Mouse (Mus musculus) spleen, postnatal 10 days (tissue): ENCODE measurements around the gene Morc3.

Experiments
- DNase-seq, 2 experiments: peaks; one replicate each; pipeline ENCODE4 v3.0.0; 2021 to 2022; ENCODE audit warnings: low spot score in 2 of 2

Morc3 gene

DNA sequence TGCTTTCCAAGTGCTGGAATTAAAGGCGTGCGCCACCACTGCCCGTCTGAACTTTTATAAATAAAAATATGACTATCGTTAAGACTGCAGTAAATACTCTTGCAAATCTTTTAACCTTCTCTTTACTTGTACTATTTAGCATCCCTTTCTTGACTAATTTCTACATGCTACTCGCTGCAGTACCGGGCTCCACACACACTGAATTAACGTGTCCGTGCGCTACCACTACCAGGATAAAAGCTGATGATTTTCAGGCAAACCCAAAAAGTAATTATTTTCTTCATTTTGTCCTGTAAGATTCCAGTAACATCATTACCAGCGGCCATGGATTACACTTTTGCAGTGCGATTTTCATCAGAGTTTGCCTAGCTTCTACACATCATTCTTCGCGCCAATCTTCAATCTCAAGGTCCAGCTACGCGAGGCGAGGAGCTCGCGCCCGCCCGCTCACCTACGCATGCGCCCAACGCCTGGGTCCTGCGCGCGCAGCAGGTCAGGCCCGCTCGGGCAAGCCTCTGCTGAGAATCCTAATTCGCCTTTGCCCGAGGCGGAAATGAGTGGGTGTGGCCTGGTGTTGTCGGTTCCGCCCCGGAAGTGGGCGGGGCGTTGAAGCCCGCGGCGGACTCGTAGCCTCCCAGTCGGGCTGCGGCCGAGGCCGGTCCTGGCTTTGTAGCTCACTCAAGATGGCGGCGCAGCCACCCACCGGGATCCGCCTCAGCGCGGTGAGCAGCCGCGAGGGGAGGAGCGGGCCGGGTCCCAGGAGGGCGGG is at the start of gene Morc3:
Gene Morc3 (plus strand): TSS at position 495 of the 769 bp plus-strand sequence.
- DNase-seq: peak; percentile 100

DNA sequence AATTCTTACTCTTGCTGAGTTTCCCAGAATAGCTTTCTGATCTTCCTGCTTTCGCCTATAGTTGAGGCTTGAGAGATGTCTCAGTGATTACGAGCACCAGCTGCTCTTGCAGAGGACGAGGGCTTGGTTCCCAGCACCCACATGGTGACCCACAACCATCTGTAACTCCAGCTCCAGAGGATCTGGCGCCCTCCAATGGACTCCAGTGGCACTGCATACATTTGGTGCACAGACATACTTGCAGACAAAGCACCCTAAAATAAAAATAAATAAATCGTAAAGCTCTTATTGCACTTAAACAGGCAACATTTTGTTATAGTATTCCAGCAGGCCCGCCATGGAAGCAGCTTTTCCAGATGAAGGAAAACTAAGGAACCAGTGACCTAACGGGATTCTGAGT is 47.7 kb upstream of the Morc3 start:
- no peak for DNase-seq

DNA sequence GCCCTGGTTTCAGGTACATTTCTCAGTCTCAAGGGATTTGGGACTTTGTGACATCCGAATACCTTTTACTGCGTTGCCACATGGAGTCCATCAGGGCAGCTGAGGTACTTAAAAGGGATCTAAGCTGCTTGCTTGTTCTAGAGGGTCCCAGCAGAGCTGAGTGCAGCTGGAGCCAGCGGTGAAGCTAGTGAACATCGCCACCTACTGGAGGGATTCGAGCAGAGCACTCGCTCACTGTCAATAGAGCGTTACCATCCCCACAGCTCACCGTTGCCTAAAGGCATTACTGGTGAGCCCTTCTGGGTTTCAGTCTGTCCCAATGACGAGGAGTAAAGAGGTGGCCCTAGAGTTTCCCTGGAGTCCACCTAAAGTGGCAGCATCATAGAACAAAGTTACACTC is 46.1 kb upstream of the Morc3 start:
- peak; percentile 54 to 74 for DNase-seq

DNA sequence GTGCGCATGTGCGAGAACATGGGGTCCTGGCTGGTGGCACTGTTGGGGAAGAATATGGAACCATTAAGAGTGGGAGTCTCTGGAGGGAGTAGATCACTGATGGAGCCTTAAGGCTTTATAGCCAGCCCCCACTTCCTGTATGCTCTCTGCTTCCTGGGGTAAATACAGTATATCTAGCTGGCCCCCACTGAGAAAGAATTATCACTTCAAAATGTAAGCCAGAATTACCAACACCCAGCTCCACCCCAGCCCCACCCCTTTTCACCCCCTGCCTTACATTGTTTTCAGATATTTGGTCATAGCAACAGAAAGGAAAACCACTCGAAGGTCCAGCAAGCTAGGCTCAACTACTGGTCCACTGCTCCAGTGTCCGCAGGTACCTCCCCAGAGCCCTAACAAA is 43.5 kb upstream of the Morc3 start:
- DNase-seq: no peak

DNA sequence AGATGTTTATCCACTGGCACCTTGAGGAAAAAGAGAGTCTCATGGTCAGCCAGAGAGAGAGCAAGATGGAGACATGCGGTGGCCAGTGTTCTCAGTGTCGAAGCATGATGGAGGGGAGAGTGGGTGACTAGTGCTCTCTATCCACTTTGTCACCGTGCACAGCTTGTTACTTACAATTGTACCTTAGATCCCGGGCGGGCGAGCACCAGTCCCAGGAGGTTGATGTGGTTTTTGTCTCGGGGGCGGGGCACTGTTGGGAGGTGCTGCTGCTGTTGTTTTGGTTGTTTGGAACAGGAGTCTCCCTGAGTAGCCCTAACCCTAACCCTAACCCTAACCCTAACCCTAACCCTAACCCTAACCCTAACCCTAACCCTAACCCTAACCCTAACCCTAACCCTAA is 43.0 kb upstream of the Morc3 start:
- peak in 1 of 2 experiments; percentile 65 for DNase-seq

DNA sequence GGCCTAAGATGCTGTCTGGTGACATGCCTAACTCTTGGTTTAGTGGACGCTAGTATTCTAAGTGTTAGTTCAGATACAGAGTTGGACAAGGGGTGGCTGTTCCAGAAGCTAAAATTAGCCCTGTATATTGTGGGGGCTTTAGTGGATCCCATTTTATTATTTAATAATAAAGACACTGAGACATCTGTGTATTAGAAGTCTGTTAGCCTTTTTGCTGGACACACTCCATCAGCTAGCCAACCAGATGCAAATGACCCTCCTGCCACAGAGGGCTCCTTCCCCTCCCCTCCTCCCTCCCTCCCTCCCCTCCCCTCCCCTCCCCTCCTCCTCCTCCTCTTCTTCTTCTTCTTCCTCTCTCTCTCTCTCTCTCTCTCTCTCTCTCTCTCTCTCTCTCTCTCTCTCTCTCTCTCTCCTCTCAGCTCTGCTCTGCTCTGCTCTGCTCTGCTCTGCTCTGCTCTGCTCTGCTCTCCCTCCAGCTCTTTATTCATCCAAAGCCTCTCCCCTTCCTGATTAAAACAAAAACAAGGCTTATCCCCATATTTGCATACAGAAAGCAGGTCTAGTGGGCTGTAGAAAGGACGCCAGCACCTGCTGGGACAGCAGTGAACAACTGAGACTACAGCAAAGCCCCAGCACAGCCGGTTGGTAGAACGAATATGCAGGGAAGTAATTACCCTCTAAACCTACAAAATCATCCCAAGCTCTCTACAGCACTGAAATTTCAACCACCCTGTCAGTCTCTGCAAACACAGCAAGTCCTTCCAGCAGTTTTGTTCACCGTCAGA is 41.8 kb upstream of the Morc3 start:
- no peak for DNase-seq

DNA sequence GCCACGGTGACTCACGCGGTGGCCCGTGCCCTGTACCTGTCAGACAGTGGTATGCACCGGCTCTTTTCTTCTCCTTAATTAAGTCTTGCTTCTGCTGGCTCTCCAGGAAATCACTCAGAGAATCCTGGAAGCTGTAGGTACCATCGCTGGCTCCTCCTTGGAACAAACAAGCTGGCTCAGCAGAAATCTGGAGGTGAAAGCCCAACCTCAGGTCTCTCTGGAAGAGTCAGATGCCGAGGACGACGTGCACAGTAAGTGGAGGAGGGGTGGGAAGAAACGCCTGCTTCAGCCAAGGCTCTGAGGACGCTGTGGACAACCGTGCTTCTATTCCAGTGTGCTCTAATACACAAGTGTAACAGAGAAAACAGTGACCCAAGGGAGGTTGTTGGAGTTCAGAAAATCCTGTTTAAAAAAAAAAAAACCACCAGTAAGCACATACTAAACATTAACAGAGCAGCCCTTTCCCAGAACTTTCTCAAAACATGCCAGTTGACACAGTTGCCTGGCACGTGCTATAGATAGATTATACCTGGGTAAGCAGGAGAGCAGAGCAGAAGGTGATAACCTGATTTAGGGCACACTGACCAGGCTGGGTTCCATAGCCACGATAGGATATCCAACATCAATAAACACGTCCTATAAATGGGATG is 38.8 kb upstream of the Morc3 start:
- DNase-seq: no peak

DNA sequence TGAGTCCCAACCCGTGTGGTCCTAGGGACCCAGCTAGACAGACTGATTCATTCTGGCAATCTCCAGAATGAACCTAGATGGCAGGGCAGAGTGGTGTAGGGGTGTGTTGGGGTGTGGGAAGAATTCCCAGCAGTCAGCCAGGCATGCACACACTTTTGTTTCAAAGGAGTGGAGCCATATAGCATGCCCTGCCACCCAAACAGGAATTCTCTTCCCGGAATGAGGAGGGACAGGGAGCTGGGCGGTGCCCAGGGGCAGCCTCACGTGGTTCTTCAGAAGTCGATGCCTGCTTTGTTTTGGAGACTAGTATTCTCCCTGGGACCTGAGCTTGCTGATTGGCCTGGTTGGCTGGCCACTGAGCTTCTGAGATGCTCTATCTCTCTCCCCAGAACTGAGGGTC is 37.1 kb upstream of the Morc3 start:
- DNase-seq: no peak

DNA sequence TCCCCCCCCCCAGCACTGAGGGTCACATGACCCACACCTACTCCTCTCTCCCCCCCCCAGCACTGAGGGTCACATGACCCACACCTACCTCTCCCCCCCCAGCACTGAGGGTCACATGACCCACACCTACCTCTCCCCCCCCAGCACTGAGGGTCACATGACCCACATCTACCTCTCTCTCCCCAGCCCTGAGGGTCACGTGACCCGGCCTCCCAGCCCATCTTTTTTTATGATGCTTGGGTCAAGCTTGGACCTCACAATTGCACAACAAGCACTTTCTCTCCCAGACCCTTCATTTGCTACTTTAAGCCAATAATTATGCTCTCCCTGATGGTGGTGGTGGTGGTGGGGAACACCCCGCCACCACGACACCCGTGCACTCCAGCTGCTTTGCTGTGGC is 36.5 kb upstream of the Morc3 start:
- DNase-seq: no peak

DNA sequence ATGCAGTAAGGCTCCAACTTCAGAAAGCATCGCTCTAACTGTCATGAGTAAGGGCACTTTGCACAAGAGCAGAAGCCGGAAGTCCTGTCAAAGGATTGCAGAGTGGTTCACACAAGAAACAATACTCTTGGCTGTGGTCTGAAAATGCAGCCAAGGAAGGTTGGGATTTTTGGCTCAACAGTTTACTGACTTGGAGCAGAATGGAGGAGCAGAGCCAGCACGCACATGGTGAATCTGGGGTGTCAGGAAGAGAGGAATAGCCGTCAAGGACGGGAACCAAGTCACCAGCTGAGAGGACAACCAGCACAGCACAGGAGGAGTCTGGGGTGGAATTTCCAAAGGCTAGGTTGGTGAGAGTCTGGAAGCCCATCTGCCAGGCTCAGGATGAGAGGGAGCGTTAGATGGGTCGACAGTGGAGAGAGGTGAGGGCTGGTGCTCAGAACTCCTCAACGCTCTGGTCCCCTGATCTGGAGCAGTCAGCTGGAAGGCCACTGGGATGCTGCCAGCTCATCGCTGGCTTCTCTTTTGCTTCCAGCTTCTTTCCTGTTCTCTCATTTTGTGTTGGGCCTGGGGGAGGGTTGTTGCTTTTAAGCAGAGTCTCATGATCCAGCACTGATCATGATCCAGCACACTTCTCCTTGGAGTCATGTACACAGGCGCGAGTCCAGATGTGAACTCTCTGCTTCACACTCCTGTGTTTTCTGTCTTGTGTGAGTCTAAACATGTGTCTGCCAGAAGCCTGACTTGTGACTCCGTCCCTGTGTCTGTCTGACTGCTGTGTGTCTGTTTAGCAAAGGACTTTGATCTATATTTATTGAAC is 34.7 kb upstream of the Morc3 start:
- DNase-seq: no peak

DNA sequence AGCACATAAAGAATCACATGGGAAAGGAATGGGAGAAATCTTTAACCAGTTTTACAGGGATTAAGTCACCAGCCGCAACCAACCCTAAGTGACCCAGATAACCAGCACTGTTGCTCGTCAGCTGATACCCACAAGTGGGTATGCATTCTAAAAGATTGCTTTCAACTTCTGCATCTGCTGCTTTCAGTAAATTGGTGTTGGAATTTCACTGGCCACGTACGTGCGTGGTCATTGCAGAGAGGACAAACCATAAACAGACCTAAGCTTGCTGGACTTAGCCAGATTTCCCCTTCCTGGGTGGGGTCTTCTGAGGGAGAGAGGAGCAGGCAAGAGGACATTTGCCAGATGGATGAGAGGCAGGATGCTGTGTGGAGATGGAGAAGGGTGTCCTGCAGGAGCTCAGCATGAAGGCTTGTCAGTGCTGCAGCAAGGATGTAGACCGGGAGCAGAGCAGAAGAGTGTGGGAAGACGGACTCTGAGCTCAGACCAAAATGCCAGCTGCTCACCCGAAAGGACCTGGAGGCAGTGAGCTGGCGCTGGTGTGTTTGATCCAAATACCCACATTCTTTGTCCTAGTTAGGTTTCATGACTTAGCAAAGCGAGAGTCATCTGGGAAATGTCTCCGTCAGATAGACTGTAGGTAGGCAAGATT is 34.0 kb upstream of the Morc3 start:
- no peak for DNase-seq

DNA sequence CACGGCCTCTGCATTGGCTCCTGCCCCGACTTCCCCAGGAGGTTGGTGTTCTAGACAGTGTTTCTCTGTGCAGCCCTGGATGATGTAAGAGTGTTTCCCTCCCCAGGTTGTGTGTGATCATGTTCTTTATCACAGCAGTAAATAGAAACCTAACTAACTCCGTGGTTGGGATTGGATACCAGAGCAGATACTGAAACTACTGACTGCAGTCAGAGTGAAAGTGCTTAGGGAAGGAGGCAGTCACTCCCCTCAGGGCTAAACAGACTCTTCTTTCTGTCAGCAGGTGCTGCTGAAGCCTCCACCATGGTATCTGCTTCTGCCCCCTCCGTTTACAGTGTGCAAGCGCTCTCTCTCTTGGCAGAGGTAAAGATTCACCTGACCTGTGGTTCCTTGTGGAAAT is 33.3 kb upstream of the Morc3 start:
- no peak for DNase-seq

DNA sequence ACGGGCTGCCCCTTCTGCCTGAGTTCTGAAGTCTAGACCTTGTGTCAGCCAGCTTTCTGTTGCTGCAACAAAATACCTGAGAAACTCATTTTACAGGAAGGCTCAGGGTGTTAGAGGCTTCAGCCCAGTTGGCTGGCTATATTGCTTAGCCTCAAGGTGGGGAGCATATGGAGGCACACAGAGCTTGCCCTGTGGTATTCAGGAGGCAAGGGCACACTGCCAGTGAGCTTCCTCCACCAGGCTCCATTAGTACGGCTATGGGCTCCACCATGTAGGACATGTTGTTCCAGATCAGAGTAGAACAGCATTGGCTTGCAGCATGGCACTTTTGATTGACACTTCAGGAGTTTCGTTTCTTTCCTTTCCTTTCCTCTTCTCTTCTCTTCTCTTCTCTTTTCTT is 32.9 kb upstream of the Morc3 start:
- DNase-seq: no peak

DNA sequence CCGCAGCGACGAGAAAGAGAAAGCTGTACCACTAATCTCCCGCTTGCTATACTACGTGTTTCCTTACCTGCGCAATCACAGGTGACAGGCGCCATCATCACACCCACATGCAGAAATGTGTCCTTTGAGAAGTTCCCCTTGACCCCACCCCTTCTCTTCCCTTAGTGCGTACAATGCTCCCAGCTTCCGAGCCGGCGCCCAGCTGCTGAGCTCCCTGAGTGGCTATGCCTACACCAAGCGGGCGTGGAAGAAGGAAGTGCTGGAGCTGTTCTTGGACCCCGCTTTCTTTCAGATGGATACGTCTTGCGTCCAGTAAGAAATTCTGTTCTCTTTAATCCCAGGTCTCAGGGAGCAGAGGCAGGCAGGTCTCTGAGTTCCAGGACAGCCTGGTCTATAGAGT is 32.0 kb upstream of the Morc3 start:
- DNase-seq: no peak

DNA sequence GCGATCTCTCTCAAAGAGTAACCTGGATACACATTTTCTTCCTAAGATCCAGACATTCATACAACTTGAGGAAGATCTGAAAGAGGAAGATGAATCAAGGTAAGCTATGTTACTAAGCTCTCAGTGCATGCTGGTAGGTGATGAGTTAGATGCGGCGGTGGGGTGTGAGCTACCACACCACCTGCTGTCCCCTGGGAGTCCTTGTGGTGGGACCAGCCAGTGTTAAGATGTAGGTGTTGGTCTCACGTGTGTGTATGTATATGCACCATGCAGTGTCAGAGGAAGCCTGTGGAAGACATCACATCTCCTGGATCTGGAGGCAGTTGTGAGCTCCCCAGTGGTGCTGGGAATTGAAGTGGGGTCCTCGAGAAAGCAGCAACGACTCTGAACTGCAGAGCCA is 24.8 kb upstream of the Morc3 start:
- DNase-seq: peak in 1 of 2 experiments; percentile 52

DNA sequence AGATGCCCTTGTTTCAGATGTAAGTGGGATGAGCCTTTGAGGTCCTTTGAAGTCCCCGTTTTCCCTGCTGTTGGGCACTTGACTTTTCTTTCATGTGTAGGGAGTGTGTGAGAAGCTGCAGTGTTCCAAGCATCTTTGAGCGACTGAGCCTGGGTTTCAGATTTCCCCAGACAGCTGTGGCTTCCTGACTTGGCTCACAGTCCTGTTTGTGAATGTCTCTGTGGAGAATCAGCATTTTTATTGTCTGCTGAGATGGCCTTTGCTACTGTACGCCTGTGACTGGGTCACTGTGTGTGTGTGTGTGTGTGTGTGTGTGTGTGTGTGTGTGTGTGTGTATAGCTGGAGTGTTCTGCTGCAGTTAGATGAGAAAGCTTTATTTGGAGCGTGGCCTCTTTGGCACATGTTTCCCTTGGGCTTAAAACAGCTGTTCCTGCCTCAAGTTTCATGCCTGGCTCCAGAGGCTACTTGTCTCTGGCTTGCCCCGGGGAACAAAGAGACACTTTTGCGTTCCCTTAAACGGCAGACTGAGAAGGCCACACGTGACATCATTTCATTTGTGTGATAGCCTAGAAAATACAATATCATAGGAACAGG is 23.9 kb upstream of the Morc3 start:
- peak in 1 of 2 experiments; percentile 24 for DNase-seq

DNA sequence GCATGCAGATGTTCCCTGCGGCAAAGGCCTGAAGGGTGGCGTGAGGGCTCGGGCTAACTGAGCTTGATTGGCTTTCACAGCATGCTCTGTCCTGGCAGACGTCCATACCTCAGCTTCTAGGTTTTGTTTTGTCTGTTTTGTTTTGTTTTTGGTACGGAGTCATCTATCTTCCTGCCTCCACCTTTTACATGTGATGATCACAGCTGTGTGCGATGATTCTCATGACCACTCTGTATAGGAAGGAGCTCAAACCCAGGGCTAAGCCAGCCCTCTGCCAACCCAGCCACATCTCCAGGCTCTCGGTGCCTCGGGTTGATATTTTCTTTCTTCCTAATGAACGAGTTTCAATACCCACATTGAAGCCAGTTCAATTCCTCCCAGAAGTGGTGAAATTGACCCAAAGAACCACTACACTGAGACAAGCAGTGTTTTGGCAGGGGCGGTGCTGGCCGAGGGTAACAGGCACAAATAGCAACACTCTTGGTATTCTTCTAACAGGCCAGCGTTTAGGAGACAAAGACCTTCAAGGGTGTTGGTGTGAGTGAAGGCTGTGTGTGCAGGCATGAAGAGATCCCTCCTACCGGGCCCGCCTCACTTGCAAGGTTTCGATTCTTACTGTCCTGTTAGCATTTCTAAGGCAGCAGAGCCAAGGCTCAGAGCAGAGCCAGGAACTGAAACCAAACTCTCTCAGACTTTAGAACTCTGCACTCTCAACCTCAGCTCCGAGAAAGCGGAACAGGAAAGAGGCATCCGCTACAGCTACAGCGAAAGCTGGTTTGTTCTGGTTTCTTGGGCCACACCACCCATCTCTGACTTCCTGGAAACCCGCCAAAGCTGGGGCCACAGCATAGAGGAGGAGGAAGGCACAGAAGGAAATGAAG is 15.8 kb upstream of the Morc3 start:
- peak; percentile 72 to 89 for DNase-seq

DNA sequence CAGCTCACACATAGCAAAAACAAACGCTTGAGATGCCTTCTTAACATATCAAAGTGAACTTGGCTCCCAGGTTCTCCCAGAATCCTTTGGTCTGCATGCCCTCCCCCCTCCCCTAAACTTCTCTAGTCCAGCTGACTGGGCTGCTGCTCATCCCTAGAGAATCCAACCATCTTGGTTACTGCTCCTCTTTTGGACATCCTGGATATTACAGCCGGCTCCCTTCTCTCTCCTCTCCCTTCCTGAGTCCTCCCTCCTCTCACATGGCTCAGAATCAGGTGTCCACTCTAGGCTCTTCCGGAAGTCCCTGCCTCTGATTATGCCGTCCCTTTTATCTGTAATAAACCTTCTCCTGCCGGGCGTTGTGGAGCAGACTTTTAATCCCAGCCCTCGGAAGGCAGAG is 15.1 kb upstream of the Morc3 start:
- peak in 1 of 2 experiments; percentile 56 for DNase-seq

DNA sequence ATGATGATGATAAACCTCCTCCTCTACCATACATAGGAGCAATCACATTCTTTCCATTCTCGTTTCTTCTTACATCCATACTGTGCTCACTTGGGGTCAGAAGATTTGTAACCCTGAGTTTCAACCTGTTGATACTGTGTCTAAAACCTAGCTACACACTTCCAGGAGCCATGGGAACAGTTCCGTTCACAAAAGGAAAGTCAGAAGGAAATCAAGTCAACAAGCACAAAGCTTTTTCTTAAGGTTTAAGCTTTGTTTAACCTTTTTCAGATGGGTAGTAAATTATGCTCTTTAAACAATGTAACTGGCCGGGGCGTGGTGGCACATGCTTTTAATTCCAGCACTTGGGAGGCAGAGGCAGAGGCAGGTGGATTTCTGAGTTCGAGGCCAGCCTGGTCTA is 14.6 kb upstream of the Morc3 start:
- no peak for DNase-seq
